Mouse (Mus musculus) embryonic facial prominence, embryonic 12.5 days (tissue): ENCODE data around the gene Grk6. TPM values are rescaled to one million over a fixed set of nuclear protein-coding genes. Genes with fewer than 3 reads are reported as not detected.

Source experiments
- ATAC-seq: fragments of 200-750 bp; cut with Nextera tagmentation; 2 replicates; pipeline ENCODE4 v1.8.0; 2017; ENCODE audit not compliant: insufficient number of reproducible peaks, insufficient read depth, low FRiP score, low TSS enrichment
- H3K27ac ChIP-seq: fragments of 300-500 bp; sonication (generic); 2 replicates; pipeline ENCODE4 v1.5.1; 2016; ENCODE audit warnings: mild to moderate bottlenecking
- H3K27me3 ChIP-seq: fragments of 300-500 bp; sonication (generic); 2 replicates; pipeline ENCODE4 v1.6.1; 2016; ENCODE audit warnings: mild to moderate bottlenecking, moderate library complexity
- H3K36me3 ChIP-seq: fragments of 300-500 bp; sonication (generic); 2 replicates; pipeline ENCODE4 v1.6.1; 2016; ENCODE audit warnings: mild to moderate bottlenecking
- H3K4me1 ChIP-seq: fragments of 300-500 bp; sonication (generic); 2 replicates; pipeline ENCODE4 v1.6.1; 2016
- H3K4me2 ChIP-seq: fragments of 300-500 bp; sonication (generic); replicated peaks from 2 replicates; pipeline ENCODE4 v1.6.1; 2016; ENCODE audit warnings: mild to moderate bottlenecking, moderate library complexity
- H3K4me3 ChIP-seq: fragments of 300-500 bp; sonication (generic); 2 replicates; pipeline ENCODE4 v1.5.1; 2016; ENCODE audit warnings: mild to moderate bottlenecking
- H3K9ac ChIP-seq: fragments of 300-500 bp; sonication (generic); 2 replicates; pipeline ENCODE4 v1.6.1; 2016; ENCODE audit warnings: mild to moderate bottlenecking, moderate library complexity
- H3K9me3 ChIP-seq: fragments of 300-500 bp; sonication (generic); 2 replicates; pipeline ENCODE4 v1.6.1; 2016; ENCODE audit warnings: mild to moderate bottlenecking, moderate library complexity
- WGBS: fragments of 180-500 bp; shearing (Covaris S2); methylation state at CpG from one replicate; pipeline ENCODE4 v1.1.7; 2016; 5-methylcytosine and 5-hydroxymethylcytosine counted together
- polyA plus RNA-seq: library from polyadenylated mRNA; unstranded; fragments of >200 nt; fragmentation: Nextera tagmentation; extraction: Ambion mirVana; gene quantifications from 2 replicates; pipeline ENCODE4 v1.2.1, GENCODE M21; 2016

Grk6 gene
- polyA plus RNA-seq, 1 experiment from 2014 or later, result 68.3 TPM

DNA sequence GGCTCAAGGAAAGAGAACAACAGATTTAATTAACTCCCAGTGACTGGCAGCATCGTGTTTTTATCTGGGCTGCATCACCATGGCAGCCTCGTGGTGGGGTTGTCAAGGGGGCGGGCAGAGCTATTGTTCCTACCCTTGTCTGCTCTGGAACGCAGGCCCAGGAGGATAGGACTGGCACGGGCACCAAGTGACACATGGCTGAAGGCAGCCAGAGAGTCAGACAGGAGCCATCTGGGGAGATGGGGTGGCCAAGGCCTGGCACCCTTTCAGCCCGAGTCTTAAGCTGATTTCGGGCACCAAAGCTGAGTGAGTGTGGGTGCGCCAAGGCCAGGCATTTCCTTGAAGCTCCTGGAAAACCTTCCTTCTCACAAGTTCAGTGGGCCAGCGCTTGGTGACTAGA lies 25.5 kb downstream of the Grk6 start:
- Histone ChIP-seq H3K27me3 (no peaks in the 10 kb centered on the region; the same call in 1 of the 2 replicates), H3K27ac (no peak overlapping the region), H3K9ac (peak overlapping the region; percentile 72; the same call in 1 of the 2 replicates), H3K36me3 (peaks cover 14% of the 10 kb centered on the region), H3K4me1 (peaks cover 32% of the 10 kb centered on the region), H3K4me2 (no peak overlapping the region; the same call in 1 of the 2 replicates), H3K9me3 (no peaks in the 10 kb centered on the region), H3K4me3 (no peak overlapping the region)
- ATAC-seq, result no peak
- 69% methylated on average over 9 of the region's 9 CpGs for WGBS

DNA sequence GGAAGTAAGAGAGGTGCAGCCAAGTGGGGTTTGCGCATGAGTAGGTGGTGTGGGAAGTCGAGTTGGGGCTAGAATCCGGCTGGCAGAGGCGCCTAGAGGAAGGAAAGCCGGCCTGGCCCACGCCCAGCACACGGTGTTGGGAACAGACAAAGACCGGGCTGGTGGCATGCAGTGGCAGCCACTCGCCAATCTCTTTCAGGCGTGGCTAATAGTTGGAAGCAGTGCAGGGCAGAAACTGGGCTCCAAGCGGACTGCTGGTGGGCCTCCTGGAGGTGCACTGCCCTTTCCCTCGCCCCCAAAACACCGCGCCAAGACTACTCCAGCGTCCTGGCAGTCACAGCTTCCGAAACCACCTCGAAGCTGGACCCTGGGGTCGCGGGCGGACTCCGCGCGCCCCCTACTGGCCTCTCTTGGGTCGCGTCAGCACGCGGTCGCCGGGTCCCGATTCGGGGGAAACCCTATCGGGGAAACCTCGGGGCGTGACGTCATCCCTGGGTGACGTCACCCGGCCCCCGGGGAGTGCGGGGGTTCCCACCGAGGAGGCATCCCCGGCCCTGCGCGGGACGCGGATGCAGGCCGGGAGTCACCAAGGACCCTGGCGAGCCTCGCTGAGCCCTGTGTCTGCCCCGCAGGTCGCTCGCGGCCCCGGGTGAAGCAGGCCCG lies 26.4 kb downstream of the Grk6 start:
- Histone ChIP-seq H3K27me3 (no peaks in the 10 kb centered on the region; the same call in 1 of the 2 replicates), H3K9ac (peak overlapping the region; percentile 72), H3K4me3 (peak overlapping the region; percentile 52), H3K36me3 (peaks cover 23% of the 10 kb centered on the region), H3K27ac (peak overlapping the region; percentile 77), H3K9me3 (no peaks in the 10 kb centered on the region), H3K4me2 (peak overlapping the region; percentile 99), H3K4me1 (peaks cover 25% of the 10 kb centered on the region)
- under 1% methylated on average over 54 of the region's 54 CpGs for WGBS
- peak; percentile 61 for ATAC-seq

DNA sequence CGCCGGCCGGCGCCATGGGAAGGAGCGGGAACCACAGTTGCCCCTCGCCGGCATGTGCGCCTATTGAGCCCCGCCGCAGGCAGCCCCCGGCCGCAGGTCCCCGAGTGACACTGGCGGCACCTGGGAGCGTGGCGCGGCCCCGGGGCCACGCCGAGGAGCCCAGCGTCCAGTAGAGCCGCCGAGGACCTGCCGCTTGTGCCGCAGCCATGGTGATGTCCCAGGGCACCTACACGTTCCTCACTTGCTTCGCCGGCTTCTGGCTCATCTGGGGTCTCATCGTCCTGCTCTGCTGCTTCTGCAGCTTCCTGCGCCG lies 26.9 kb downstream of the Grk6 start:
- Histone ChIP-seq H3K4me2 (peak overlapping the region; percentile 99), H3K36me3 (peaks cover 28% of the 10 kb centered on the region), H3K4me3 (peak overlapping the region; percentile 52), H3K4me1 (peaks cover 25% of the 10 kb centered on the region), H3K27me3 (no peaks in the 10 kb centered on the region; the same call in 1 of the 2 replicates), H3K9me3 (no peaks in the 10 kb centered on the region), H3K27ac (peak overlapping the region; percentile 77), H3K9ac (peak overlapping the region; percentile 72)
- WGBS, result 0% methylated on average over 31 of the region's 31 CpGs
- ATAC-seq, result peak; percentile 8; the same call in 1 of the 2 replicates

DNA sequence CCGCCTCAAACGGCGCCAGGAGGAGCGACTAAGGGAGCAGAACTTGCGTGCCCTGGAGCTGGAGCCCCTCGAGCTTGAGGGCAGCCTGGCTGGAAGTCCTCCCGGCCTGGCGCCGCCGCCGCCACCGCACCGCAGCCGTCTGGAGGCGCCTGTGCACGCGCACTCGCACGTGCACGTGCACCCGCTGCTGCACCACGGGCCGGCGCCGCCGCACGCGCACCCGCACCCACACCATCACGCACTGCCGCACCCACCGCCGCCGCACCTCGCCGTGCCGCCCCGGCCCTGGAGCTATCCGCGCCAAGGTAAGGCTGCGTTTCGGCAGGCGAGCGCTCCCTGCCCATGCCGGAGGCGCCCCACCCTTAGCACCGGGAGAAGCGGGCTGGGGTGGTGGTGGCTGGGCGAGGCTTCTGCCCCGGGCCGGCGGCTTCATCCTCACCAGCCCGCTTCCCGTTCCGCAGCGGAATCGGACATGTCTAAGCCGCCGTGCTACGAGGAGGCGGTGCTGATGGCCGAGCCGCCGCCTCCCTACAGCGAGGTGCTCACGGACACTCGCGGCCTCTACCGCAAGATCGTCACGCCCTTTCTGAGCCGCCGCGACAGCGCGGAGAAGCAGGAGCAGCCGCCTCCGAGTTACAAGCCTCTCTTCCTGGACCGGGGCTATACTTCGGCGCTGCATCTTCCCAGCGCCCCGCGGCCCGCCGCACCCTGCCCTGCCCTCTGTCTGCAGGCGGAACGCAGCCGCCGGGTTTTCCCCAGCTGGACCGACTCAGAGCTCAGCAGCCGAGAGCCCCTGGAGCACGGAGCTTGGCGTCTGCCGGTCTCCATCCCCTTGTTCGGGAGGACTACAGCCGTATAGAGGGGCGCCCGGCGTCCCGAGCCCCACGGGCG lies 27.5 kb downstream of the Grk6 start:
- Histone ChIP-seq H3K4me1 (peaks cover 25% of the 10 kb centered on the region), H3K27me3 (no peaks in the 10 kb centered on the region; the same call in 1 of the 2 replicates)
- under 1% methylated on average over 103 of the region's 103 CpGs for WGBS

GRCm38 (mm10) chr13:55473076-55473831 lies 28.4 kb downstream of the Grk6 start:
- Histone ChIP-seq H3K9me3 (no peaks in the 10 kb centered on the region), H3K36me3 (peaks cover 42% of the 10 kb centered on the region), H3K4me1 (peaks cover 25% of the 10 kb centered on the region), H3K27ac (peak overlapping the region; percentile 77), H3K4me3 (peak overlapping the region; percentile 52), H3K9ac (peak overlapping the region; percentile 72), H3K4me2 (peak overlapping the region; percentile 99), H3K27me3 (no peaks in the 10 kb centered on the region; the same call in 1 of the 2 replicates)
- 16% methylated on average over 18 of the region's 18 CpGs for WGBS
- ATAC-seq, result no peak

More for the DNA sequence above, 27.5 kb downstream of the Grk6 start:
- ATAC-seq, result peak; percentile 35
- Histone ChIP-seq H3K27ac (peak overlapping the region; percentile 77), H3K4me2 (peak overlapping the region; percentile 99), H3K36me3 (peaks cover 34% of the 10 kb centered on the region), H3K9ac (peak overlapping the region; percentile 72), H3K9me3 (no peaks in the 10 kb centered on the region), H3K4me3 (peak overlapping the region; percentile 52)

DNA sequence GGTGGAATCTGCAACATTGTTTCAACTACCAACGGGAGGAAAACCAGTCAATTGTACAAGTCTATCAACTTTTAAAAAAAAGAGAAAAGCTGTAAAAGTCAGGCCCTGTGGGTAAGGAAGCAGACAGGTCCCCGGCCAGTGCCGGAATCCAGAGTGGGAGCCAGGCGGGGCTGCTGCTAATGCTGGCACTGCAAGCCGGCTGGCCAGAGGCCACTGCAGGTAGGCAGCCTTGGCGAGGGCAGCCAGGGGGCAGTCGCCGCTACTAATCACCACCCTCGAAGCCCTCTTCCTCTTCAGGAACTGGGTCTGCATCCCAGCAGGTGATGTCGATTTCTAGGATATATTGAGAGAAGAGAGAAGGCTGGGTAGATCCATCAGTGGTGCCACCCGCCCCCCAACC lies 29.1 kb downstream of the Grk6 start:
- no peak for ATAC-seq
- Histone ChIP-seq H3K27me3 (no peaks in the 10 kb centered on the region; the same call in 1 of the 2 replicates), H3K9ac (no peak overlapping the region), H3K36me3 (peaks cover 45% of the 10 kb centered on the region), H3K27ac (no peak overlapping the region), H3K4me2 (no peak overlapping the region), H3K4me1 (peaks cover 25% of the 10 kb centered on the region), H3K4me3 (no peak overlapping the region), H3K9me3 (no peaks in the 10 kb centered on the region)
- 73% methylated on average over 11 of the region's 11 CpGs for WGBS

DNA sequence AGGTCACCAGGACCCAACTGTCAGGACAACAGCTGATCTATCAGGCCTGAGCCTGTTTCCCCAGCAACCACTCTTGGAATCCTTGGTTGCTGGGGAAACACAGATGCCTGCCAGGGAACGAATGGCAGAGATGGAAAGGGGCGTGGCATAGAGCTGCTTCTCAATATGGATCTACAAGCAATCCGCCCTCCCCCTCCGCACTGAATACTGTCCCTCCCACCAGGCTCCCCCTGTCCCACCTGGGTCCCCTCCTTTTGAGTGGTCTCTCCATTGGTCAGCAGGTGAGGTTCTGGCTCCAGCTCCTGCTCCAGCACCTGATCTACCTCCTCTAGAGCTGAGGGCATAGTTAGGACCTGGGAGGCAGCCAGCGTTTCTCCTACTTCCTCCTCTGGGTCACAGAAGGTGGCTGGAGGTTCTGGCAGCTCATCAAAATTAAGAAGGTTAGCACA lies 29.8 kb downstream of the Grk6 start:
- Histone ChIP-seq H3K9me3 (no peaks in the 10 kb centered on the region), H3K27ac (no peak overlapping the region), H3K4me3 (no peak overlapping the region), H3K9ac (no peak overlapping the region), H3K4me1 (peaks cover 25% of the 10 kb centered on the region), H3K36me3 (peaks cover 52% of the 10 kb centered on the region), H3K27me3 (no peaks in the 10 kb centered on the region), H3K4me2 (no peak overlapping the region)
- ATAC-seq, result no peak
- 49% methylated on average over 5 of the region's 5 CpGs for WGBS

DNA sequence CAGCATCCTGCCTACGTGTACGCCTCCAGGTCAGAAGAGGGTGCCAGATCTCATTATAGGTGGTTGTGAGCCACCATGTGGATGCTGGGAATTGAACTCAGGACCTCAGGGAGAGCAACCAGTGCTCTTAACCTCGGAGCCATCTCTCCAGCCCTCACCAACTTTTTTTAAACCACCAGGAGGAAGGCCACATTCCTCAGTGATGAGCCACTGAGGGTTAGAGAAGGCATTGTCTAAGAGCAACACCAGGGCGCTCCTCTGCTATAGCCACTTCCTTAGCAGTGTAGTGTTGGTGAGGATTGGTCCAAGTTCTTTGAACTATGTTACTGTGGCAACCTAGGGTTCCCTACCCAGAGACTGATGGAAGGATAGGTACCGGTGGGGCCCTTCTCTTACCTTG lies 30.9 kb downstream of the Grk6 start:
- H3K4me1 ChIP-seq, result peaks cover 20% of the 10 kb centered on the region
- no peak for ATAC-seq
- no peaks in the 10 kb centered on the region for H3K9me3 ChIP-seq
- 89% methylated on average over 5 of the region's 5 CpGs for WGBS
- H3K27me3 ChIP-seq, result no peaks in the 10 kb centered on the region
- no peak overlapping the region for H3K9ac ChIP-seq
- H3K4me2 ChIP-seq, result no peak overlapping the region
- H3K4me3 ChIP-seq, result no peak overlapping the region
- H3K27ac ChIP-seq, result no peak overlapping the region
- H3K36me3 ChIP-seq, result peaks cover 63% of the 10 kb centered on the region

DNA sequence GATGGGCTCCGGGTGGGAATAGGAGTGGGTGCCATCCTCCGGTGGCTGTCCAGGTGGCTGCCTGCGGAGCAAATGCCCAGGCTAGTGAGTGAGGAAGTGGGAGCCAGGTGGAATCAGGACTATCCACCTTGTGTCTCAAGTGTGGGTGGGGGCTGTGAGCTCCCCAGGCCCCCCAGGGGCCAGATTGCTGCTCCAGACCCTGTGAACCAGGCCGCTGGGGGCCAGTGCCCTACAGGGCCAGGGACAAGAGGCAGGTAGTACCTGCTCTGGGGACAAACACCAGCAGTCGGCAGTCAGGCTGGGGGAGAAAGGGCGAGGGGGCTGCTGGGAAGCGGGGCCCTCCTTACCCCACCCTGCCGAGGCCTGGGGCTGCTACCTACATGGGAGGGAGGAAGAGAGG lies 31.4 kb downstream of the Grk6 start:
- no peaks in the 10 kb centered on the region for H3K27me3 ChIP-seq
- peaks cover 68% of the 10 kb centered on the region for H3K36me3 ChIP-seq
- peaks cover 15% of the 10 kb centered on the region for H3K4me1 ChIP-seq
- H3K9me3 ChIP-seq, result no peaks in the 10 kb centered on the region
- H3K4me3 ChIP-seq, result no peak overlapping the region
- H3K4me2 ChIP-seq, result no peak overlapping the region
- H3K9ac ChIP-seq, result no peak overlapping the region
- ATAC-seq, result no peak
- no peak overlapping the region for H3K27ac ChIP-seq
- 93% methylated on average over 8 of the region's 8 CpGs for WGBS

GRCm38 (mm10) chr13:55477492-55477891 lies 32.6 kb downstream of the Grk6 start:
- ATAC-seq, result no peak
- H3K9ac ChIP-seq, result no peak overlapping the region
- H3K27me3 ChIP-seq, result no peaks in the 10 kb centered on the region
- no peaks in the 10 kb centered on the region for H3K9me3 ChIP-seq
- peaks cover 81% of the 10 kb centered on the region for H3K36me3 ChIP-seq
- no peak overlapping the region for H3K27ac ChIP-seq
- H3K4me1 ChIP-seq, result peaks cover 14% of the 10 kb centered on the region; the same call in 1 of the 2 replicates
- no peak overlapping the region for H3K4me3 ChIP-seq
- WGBS, result 68% methylated on average over 16 of the region's 16 CpGs
- no peak overlapping the region for H3K4me2 ChIP-seq

GRCm38 (mm10) chr13:55478036-55478435 lies 33.2 kb downstream of the Grk6 start:
- Histone ChIP-seq H3K4me2 (no peak overlapping the region), H3K27ac (no peak overlapping the region), H3K4me1 (peaks cover 12% of the 10 kb centered on the region), H3K9ac (no peak overlapping the region), H3K27me3 (no peaks in the 10 kb centered on the region), H3K36me3 (peaks cover 86% of the 10 kb centered on the region), H3K4me3 (no peak overlapping the region), H3K9me3 (no peaks in the 10 kb centered on the region)
- no peak for ATAC-seq
- WGBS, result 48% methylated on average over 5 of the region's 5 CpGs
